Mouse (Mus musculus) hindbrain, embryonic 15.5 days (tissue): ENCODE measurements around the gene Mrpl54. TPM values are rescaled to one million over a fixed set of nuclear protein-coding genes. Genes with fewer than 3 reads are reported as not detected.
A peak's percentile ranks its signal among the peaks of the same experiment; 100 is the strongest.

Experiments
- ATAC-seq: fragments of 200-750 bp; cut with Nextera tagmentation; 2 replicates; pipeline ENCODE4 v1.8.0; 2017; ENCODE audit warnings: low read depth, moderate number of reproducible peaks, moderate TSS enrichment; ENCODE audit not compliant: low FRiP score
- H3K27ac ChIP-seq: fragments of 300-500 bp; sonication (generic); replicated peaks from 2 replicates; pipeline ENCODE4 v1.5.1; 2015; ENCODE audit warnings: mild to moderate bottlenecking, inconsistent platforms
- H3K27me3 ChIP-seq: fragments of 300-500 bp; sonication (generic); 2 replicates; pipeline ENCODE4 v1.6.1; 2015; ENCODE audit warnings: control low read depth, inconsistent platforms
- H3K36me3 ChIP-seq: fragments of 300-500 bp; sonication (generic); 2 replicates; pipeline ENCODE4 v1.6.1; 2015; ENCODE audit warnings: control low read depth, inconsistent platforms
- H3K4me1 ChIP-seq: fragments of 300-500 bp; sonication (generic); replicated peaks from 2 replicates; pipeline ENCODE4 v1.6.1; 2015; ENCODE audit warnings: control low read depth, inconsistent platforms
- H3K4me2 ChIP-seq: fragments of 300-500 bp; sonication (generic); 2 replicates; pipeline ENCODE4 v1.6.1; 2015; ENCODE audit warnings: moderate library complexity, mild to moderate bottlenecking, inconsistent platforms
- H3K4me3 ChIP-seq: fragments of 300-500 bp; sonication (generic); 2 replicates; pipeline ENCODE4 v1.5.1; 2015; ENCODE audit warnings: mild to moderate bottlenecking, inconsistent platforms
- H3K9ac ChIP-seq: fragments of 300-500 bp; sonication (generic); 2 replicates; pipeline ENCODE4 v1.6.1; 2015; ENCODE audit warnings: inconsistent platforms
- H3K9me3 ChIP-seq: fragments of 300-500 bp; sonication (generic); 2 replicates; pipeline ENCODE4 v1.6.1; 2016; ENCODE audit warnings: control low read depth, inconsistent platforms
- WGBS: fragments of 180-500 bp; shearing (Covaris S2); methylation state at CpG from one replicate; pipeline ENCODE4 v1.1.7; 2015; 5-methylcytosine and 5-hydroxymethylcytosine counted together
- polyA plus RNA-seq: library from polyadenylated mRNA; unstranded; fragments of >200 nt; fragmentation: Nextera tagmentation; extraction: Ambion mirVana; gene quantifications from 2 replicates; pipeline ENCODE4 v1.2.1, GENCODE M21; 2015

The Mrpl54 gene
- polyA plus RNA-seq, 1 experiment from 2014 or later: 121 TPM

- Histone ChIP-seq H3K4me2 (no peak overlapping the region), H3K27me3 (peaks cover 10% of the 10 kb centered on the region; the same call in 1 of the 2 replicates), H3K4me3 (no peak overlapping the region), H3K9ac (no peak overlapping the region), H3K4me1 (no peaks in the 10 kb centered on the region), H3K36me3 (no peaks in the 10 kb centered on the region), H3K9me3 (no peaks in the 10 kb centered on the region), H3K27ac (no peak overlapping the region)
- ATAC-seq: no peak
- 45% methylated on average over 10 of the region's 10 CpGs for WGBS
Observed at GRCm38 (mm10) chr10:81279496-81279895, 12.8 kb upstream of the Mrpl54 start.

GRCm38 (mm10) chr10:81277676-81278075, 10.9 kb upstream of the Mrpl54 start:
- ATAC-seq: no peak
- WGBS: 74% methylated on average over 22 of the region's 22 CpGs
- no peak overlapping the region for H3K9ac ChIP-seq

GRCm38 (mm10) chr10:81273842-81274241, 7.1 kb upstream of the Mrpl54 start:
- H3K9me3 ChIP-seq: no peaks in the 10 kb centered on the region
- H3K27me3 ChIP-seq: no peaks in the 10 kb centered on the region
- no peak overlapping the region for H3K4me3 ChIP-seq
- WGBS: 95% methylated on average over 19 of the region's 19 CpGs
- peaks cover 22% of the 10 kb centered on the region for H3K36me3 ChIP-seq
- peaks cover 5% of the 10 kb centered on the region for H3K4me1 ChIP-seq
- H3K27ac ChIP-seq: no peak overlapping the region
- no peak overlapping the region for H3K9ac ChIP-seq
- no peak for ATAC-seq
- H3K4me2 ChIP-seq: no peak overlapping the region

More at GRCm38 (mm10) chr10:81277676-81278075, 10.9 kb upstream of the Mrpl54 start:
- Histone ChIP-seq H3K4me1 (no peaks in the 10 kb centered on the region), H3K27me3 (peaks cover 3% of the 10 kb centered on the region; the same call in 1 of the 2 replicates), H3K9me3 (no peaks in the 10 kb centered on the region), H3K4me3 (no peak overlapping the region), H3K27ac (no peak overlapping the region), H3K4me2 (no peak overlapping the region), H3K36me3 (peaks cover 9% of the 10 kb centered on the region)

GRCm38 (mm10) chr10:81272356-81272755, 5.6 kb upstream of the Mrpl54 start:
- Histone ChIP-seq H3K4me1 (peaks cover 17% of the 10 kb centered on the region), H3K9me3 (no peaks in the 10 kb centered on the region), H3K27me3 (no peaks in the 10 kb centered on the region), H3K36me3 (peaks cover 22% of the 10 kb centered on the region), H3K4me3 (no peak overlapping the region), H3K27ac (no peak overlapping the region), H3K4me2 (no peak overlapping the region), H3K9ac (no peak overlapping the region)
- no peak for ATAC-seq
- 95% methylated on average over 20 of the region's 21 CpGs for WGBS

GRCm38 (mm10) chr10:81268643-81269412, 2.1 kb upstream of the Mrpl54 start:
- Histone ChIP-seq H3K4me1 (peaks cover 26% of the 10 kb centered on the region), H3K27ac (no peak overlapping the region), H3K27me3 (no peaks in the 10 kb centered on the region), H3K9ac (peak overlapping the region; percentile 72), H3K4me3 (peak overlapping the region; percentile 60), H3K9me3 (no peaks in the 10 kb centered on the region), H3K36me3 (peaks cover 26% of the 10 kb centered on the region), H3K4me2 (peak overlapping the region; percentile 76)
- no peak for ATAC-seq
- 86% methylated on average over 16 of the region's 16 CpGs for WGBS

GRCm38 (mm10) chr10:81268056-81268455, 1.3 kb upstream of the Mrpl54 start:
- H3K9ac ChIP-seq: peak overlapping the region; percentile 72
- H3K27me3 ChIP-seq: no peaks in the 10 kb centered on the region
- peak overlapping the region; percentile 60 for H3K4me3 ChIP-seq
- H3K4me2 ChIP-seq: peak overlapping the region; percentile 76
- no peaks in the 10 kb centered on the region for H3K9me3 ChIP-seq
- ATAC-seq: peak; percentile 49; the same call in 1 of the 2 replicates
- peaks cover 21% of the 10 kb centered on the region for H3K36me3 ChIP-seq
- 0 out of 2 replicates have a peak overlapping the region, but pooled peaks have one; percentile 35 for H3K27ac ChIP-seq
- WGBS: 3% methylated on average over 23 of the region's 23 CpGs
- H3K4me1 ChIP-seq: peaks cover 26% of the 10 kb centered on the region

- 91% methylated on average over 8 of the region's 8 CpGs for WGBS
- H3K4me1 ChIP-seq: peaks cover 26% of the 10 kb centered on the region
- peaks cover 4% of the 10 kb centered on the region; the same call in 1 of the 2 replicates for H3K36me3 ChIP-seq
- peak overlapping the region; percentile 69; the same call in 1 of the 2 replicates for H3K4me3 ChIP-seq
- H3K27me3 ChIP-seq: no peaks in the 10 kb centered on the region
- H3K27ac ChIP-seq: no peak overlapping the region
- peak; percentile 6; the same call in 1 of the 2 replicates for ATAC-seq
- H3K9me3 ChIP-seq: no peaks in the 10 kb centered on the region
- no peak overlapping the region for H3K9ac ChIP-seq
- H3K4me2 ChIP-seq: peak overlapping the region; percentile 59
Observed at GRCm38 (mm10) chr10:81265540-81265939, 1.2 kb downstream of the Mrpl54 start.

- no peak for ATAC-seq
- Histone ChIP-seq H3K4me2 (no peak overlapping the region), H3K4me3 (no peak overlapping the region), H3K9me3 (no peaks in the 10 kb centered on the region), H3K4me1 (peaks cover 36% of the 10 kb centered on the region), H3K27ac (no peak overlapping the region), H3K36me3 (peaks cover 4% of the 10 kb centered on the region; the same call in 1 of the 2 replicates), H3K9ac (no peak overlapping the region), H3K27me3 (peaks cover 30% of the 10 kb centered on the region)
- 87% methylated on average over 4 of the region's 4 CpGs for WGBS
Observed at GRCm38 (mm10) chr10:81261025-81261424, 5.7 kb downstream of the Mrpl54 start.

GRCm38 (mm10) chr10:81259225-81259884, 7.4 kb downstream of the Mrpl54 start:
- H3K4me3 ChIP-seq: no peak overlapping the region
- no peak overlapping the region for H3K27ac ChIP-seq
- ATAC-seq: peak; percentile 5; the same call in 1 of the 2 replicates
- no peak overlapping the region for H3K9ac ChIP-seq
- H3K4me2 ChIP-seq: 0 out of 2 replicates have a peak overlapping the region, but pooled peaks have one; percentile 21
- H3K27me3 ChIP-seq: peaks cover 30% of the 10 kb centered on the region
- H3K9me3 ChIP-seq: no peaks in the 10 kb centered on the region
- peaks cover 27% of the 10 kb centered on the region for H3K4me1 ChIP-seq
- H3K36me3 ChIP-seq: no peaks in the 10 kb centered on the region; the same call in 1 of the 2 replicates
- WGBS: 36% methylated on average over 21 of the region's 21 CpGs

- no peak for ATAC-seq
- peaks cover 38% of the 10 kb centered on the region for H3K4me1 ChIP-seq
- H3K4me2 ChIP-seq: peak overlapping the region; percentile 91
- no peaks in the 10 kb centered on the region; the same call in 1 of the 2 replicates for H3K36me3 ChIP-seq
- H3K9me3 ChIP-seq: no peaks in the 10 kb centered on the region
- no peak overlapping the region for H3K27ac ChIP-seq
- peak overlapping the region; percentile 55 for H3K4me3 ChIP-seq
- peak overlapping the region; percentile 54 for H3K9ac ChIP-seq
- WGBS: 2% methylated on average over 62 of the region's 62 CpGs
- H3K27me3 ChIP-seq: peaks cover 30% of the 10 kb centered on the region
Observed at GRCm38 (mm10) chr10:81257158-81258039, 9.3 kb downstream of the Mrpl54 start.

- no peaks in the 10 kb centered on the region for H3K9me3 ChIP-seq
- peaks cover 41% of the 10 kb centered on the region for H3K27me3 ChIP-seq
- no peak overlapping the region for H3K9ac ChIP-seq
- H3K4me1 ChIP-seq: peaks cover 44% of the 10 kb centered on the region
- H3K27ac ChIP-seq: no peak overlapping the region
- WGBS: 67% methylated on average over 1 of the region's 1 CpGs
- ATAC-seq: no peak
- no peak overlapping the region for H3K4me3 ChIP-seq
- no peak overlapping the region for H3K4me2 ChIP-seq
- H3K36me3 ChIP-seq: no peaks in the 10 kb centered on the region
Observed at GRCm38 (mm10) chr10:81254886-81255285, 11.8 kb downstream of the Mrpl54 start.
